Mouse (Mus musculus): ENCODE results near the gene Negr1.

Gene Negr1

DNA sequence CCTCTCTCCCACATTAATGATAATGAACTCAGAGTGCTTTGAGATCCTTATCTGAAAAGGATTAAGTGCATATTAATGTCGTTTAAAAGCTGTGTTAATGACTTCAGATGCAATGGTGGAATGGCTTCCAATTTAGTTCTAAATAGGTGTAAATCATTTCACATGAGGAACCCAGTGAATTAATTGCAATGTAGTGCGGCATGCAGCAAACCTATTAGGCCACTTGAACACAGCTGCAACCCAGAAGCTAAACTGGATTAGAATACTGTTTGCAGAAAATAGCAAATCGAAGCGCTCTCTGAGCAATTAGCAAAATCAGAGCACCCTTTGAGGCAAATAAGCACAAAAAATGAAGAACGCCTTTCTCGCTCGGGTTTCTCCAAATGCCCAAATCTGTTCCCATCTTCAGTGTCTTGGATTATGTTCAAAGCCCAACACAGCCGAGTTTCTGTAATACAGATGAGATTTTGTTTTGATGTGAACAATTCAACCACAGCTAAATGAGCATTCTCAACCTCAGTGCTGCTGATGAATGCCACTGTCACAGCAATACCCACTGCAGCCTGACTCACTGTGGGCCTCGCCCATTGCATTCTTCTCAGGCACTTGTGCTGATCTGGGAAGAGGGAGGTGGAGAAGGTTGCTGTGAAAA, 342.5 kb downstream of the Negr1 start:
- no peak for DNase-seq (ENCODE audit: low read depth, low spot score)

- no peak for DNase-seq (ENCODE audit: low read depth, low spot score)
These were observed 351.2 kb downstream of the Negr1 start for GRCm38 (mm10) chr3:156912816-156913215.

DNA sequence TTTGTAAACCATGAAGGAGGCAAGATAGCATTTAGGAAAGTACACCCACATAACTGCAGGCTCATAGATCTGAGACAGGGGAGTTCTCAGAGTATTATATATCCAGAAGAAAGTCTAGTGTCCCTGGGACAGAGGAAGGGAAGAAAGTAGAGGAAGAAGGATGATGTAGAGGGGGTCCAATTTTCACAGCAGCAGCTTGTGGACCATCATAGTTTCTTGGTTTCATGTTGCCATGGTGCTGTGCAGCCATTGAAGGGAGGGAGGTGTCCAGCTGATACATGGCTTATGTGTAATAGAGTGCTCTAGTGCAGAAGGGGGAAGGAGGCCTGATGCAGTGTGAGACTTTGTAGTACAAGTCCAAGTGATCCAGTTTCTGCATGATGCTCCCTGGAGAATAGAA, 359.8 kb downstream of the Negr1 start:
- DNase-seq (ENCODE audit: low read depth, low spot score), result no peak

GRCm38 (mm10) chr3:156923159-156923558, 361.6 kb downstream of the Negr1 start:
- no peak for DNase-seq (ENCODE audit: low read depth, low spot score)

DNA sequence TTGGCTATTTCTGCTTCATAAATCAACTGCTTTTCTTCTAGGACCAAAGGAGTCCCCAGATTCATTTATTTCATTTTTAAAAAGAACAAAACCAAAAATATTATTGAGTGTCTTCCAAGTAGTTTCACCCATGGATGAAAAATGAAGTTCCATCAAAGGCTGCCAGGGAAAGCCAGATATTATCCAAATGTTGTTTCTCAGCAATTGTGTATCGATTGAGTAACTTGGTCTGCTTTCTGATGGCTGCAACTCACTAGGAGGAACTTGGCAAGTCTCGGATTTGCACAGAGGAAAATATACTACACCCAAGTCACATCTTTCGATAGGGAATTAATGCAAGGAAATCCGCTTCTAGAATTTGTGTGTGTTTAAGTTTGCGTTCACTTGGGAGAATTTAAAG, 363.5 kb downstream of the Negr1 start:
- no peak for DNase-seq (ENCODE audit: low read depth, low spot score)

DNA sequence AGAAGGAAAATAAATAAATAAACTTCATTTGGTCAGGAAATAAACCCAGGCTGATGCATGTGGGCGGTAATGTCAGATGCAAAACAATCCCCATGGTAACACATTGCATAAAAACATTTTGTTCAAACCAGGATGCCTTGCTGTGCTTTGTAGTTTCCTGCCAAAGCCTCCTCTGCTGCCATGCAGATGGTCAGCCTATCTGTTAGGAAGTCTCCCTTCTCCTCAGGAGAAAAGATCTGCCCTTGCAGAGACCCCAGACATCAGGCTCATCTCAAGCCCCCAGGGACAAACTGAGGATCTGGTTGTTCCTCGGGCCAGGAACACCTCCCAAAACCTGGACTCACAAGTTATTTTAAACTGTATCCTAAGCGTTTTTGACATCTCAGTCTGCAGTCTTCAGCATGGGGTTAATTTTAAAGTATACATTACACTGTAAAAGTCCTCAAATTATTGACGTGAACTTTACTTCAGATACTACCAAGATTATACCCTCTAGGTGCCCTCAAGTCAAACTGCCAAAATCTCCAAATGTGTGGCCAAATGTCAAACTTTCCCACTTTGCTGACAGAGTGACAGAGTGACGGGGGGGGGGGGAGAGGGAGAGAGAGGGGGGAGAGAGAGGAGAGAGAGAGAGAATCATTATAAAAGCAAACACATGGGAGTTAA, 366.9 kb downstream of the Negr1 start:
- DNase-seq (ENCODE audit: low read depth, low spot score), result no peak

- DNase-seq (ENCODE audit: low read depth, low spot score), result no peak
These were observed 367.4 kb downstream of the Negr1 start for GRCm38 (mm10) chr3:156929062-156929397.

DNA sequence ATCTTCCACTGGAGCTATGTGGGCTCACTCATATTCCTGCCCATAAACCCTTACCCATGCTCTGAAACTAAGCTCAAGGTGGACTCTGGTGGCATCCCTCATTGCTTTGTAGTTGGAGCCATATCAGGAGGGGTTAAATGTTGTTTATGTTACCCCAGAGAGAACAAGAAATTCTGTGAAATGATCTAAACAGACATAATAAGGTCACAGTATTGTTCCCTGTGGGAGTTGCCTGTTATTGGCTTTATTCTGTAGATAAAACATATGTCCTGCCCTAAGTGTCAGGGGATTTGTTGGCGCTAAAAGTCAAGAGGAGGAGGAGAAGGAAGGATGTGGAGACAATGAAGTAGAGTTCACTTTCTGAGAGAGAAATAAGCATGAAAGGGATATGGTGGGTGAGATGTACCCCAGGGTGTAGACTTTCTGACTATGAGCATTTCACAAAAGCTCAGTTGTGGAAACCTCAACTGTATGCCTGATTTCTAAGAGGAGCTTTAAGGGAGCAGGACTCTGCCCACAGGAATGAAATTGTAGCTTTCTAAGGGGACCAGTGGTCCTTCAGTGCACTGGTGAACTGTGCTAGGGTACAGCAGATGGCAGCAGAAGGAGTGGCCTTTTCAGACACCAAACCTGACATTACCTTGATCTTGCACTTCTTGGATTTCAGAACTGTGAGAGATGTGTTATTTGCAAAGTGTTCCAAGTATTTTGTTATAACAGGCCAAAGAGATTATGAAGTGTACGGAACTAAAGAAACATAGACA, 368.3 kb downstream of the Negr1 start:
- DNase-seq (ENCODE audit: low read depth, low spot score), result no peak

DNA sequence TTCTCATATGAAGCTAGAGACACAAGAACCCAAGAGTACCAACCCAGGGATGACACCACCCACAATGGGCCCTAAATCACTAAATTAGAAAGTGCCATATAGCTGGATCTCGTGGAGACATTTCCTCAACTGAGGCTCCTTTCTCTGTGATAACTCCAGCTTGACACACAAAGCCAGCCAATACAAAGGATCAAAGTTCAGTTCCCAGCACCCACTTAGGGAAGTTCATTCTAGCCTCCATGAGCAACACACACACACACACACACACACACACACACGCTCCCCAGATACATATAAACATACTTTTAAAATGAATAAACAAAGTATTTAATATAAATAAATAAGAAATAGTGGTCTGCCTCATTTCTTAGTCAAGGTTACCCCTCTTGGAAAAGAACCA, 369.4 kb downstream of the Negr1 start:
- DNase-seq (ENCODE audit: low read depth, low spot score), result no peak

GRCm38 (mm10) chr3:156931540-156931939, 369.9 kb downstream of the Negr1 start:
- no peak for DNase-seq (ENCODE audit: low read depth, low spot score)

- no peak for DNase-seq (ENCODE audit: low read depth, low spot score)
These were observed 373.2 kb downstream of the Negr1 start for GRCm38 (mm10) chr3:156934778-156935290.

GRCm38 (mm10) chr3:156947404-156947803, 385.8 kb downstream of the Negr1 start:
- no peak for DNase-seq (ENCODE audit: low read depth, low spot score)

DNA sequence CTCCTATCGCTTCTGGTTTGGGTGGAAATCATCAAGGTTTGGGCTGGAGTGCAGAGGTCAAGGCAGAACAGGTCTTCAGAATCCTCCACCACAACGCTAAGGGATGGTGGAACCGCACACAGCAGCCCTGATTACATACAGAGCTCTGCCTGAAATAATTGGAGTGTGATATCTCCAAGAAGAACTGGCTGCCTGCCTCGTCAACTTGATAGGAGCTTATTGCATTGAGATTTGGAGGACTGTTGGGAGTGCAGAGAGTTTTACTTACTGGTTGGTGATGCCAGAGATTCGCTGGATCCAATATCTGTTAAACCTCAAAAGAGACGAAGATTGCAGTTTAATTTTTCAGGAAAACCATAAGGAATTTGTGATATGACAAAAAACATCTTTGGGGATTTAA, 391.4 kb downstream of the Negr1 start:
- no peak for DNase-seq (ENCODE audit: low read depth, low spot score)

DNA sequence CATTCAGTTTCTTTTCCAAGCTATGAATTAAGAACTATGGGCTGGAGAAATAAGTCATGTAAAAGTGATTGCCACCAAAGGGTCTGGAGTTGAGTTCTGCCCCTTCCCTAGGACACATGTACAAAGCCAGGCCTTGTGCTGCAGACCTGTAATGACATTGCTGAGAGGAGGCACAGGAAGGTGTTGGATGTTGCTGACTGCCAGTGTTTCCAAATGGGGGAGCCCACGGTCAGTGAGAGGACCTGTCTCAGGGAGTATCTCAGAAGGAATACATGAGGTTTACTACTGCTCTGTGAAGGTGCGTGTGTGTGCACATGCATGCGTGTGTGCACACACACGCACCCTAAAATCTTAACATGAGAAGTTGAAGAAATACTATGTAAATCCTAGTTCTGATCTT, 393.5 kb downstream of the Negr1 start:
- no peak for DNase-seq (ENCODE audit: low read depth, low spot score)

GRCm38 (mm10) chr3:156958640-156959039, 397.0 kb downstream of the Negr1 start:
- no peak for DNase-seq (ENCODE audit: low read depth, low spot score)

DNA sequence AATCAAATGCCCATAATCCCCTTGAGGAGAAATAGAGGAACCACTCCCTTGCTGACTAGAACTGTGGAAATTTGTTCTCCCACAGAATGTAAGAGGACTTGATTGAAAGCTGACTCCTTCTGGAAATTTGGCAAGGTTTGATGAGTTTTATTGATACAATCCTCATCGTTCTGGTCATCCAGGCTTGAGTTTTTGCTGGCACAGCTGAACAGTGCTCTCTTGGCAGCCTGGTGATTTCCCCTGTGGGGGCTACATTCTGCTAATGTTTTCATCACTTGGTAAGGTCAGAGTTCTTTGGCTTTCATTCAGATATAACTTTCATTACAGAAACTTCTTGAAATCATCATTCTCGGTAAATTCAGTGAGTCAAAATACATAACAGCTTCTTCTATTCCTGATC, 407.2 kb downstream of the Negr1 start:
- DNase-seq (ENCODE audit: low read depth, low spot score), result no peak

GRCm38 (mm10) chr3:156971104-156971503, 409.5 kb downstream of the Negr1 start:
- no peak for DNase-seq (ENCODE audit: low read depth, low spot score)

GRCm38 (mm10) chr3:156976816-156977215, 415.2 kb downstream of the Negr1 start:
- DNase-seq (ENCODE audit: low read depth, low spot score), result no peak

- DNase-seq (ENCODE audit: low read depth, low spot score), result no peak
These were observed 418.6 kb downstream of the Negr1 start for GRCm38 (mm10) chr3:156980042-156980716.

GRCm38 (mm10) chr3:156982102-156982501, 420.5 kb downstream of the Negr1 start:
- DNase-seq (ENCODE audit: low read depth, low spot score), result no peak

DNA sequence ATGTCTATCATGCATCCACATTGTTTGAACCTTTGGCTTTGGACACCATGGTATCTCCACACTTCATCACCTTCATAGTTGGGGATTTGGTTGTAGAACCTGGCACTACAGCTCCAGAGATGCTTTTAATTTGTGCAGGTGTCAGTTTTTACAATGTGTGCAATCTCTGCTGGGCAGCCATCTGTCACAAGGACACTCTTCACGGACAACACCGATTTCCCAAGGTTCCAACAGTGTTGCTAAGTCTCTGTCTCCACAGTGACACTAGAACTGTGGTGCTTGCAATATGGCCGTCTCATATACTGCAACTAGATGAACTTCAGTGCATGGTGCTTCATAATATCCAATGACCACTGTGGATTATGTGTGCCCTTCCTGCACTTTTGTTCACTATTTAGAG, 425.5 kb downstream of the Negr1 start:
- DNase-seq (ENCODE audit: low read depth, low spot score), result no peak

DNA sequence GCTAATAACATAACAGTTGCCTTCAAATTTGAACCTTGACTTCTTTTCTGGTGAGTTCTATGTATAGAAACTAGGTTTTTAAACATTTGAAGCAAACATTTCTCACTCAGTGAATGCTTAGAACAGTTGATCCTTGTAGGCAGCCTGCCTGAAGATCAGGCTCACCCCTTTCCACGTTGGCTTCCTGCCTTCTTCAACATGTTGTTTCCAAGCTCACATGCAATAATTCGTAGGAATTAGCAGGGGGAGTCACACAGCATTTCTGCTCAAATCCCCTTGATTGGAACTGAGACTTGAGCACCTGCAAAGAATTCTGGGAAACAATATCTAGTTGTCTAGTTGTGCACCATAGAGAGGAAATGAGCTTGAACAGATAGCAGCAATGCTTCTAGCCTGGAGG, 430.6 kb downstream of the Negr1 start:
- DNase-seq (ENCODE audit: low read depth, low spot score), result no peak
